Comparison of ENCODE assay signal across 14 mouse cellular contexts in the genomic region with DNA sequence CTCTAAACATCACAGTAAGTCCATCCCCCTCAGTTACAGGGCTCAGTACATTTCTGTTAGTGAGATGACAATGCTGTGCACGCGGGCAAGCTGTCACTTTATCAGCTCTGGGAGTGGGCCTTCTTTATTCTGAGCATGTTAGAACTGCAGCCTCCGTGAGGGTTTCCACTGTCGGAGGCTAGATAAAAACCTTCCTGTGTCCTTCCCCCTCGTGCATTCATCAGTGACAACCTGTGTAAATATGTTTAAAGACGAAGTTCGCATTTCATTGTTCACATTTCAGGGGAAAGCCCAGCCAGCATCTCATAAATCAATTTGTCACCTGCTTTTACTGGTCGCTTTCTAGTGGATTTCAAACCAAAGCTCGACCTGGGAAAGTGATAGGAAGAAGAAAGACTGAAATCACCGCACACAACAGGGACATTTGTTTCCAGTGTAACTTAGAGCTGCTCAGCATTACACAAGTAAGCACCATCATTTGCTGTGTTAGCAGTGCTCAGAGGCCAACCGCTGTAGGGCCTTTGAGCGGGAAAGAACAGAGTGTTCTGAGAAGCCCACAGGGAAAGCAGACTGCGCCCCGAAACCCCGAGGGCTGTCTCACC. TPM values are rescaled to one million over a fixed set of nuclear protein-coding genes. Genes with fewer than 3 reads are reported as not detected.
A peak's percentile ranks its signal among the peaks of the same experiment; 100 is the strongest.
DNase-seq lines count a peak whose midpoint lies in the region; ATAC-seq lines count a peak whose summit lies in the region.
"Had no signal": no experiment of that assay in that cellular context is flagged by ENCODE, and none has a peak within 500 bp of the region (broad histone marks: within the 10 kb centered on the region; RNA-seq: fewer than 3 reads in every experiment).

No protein-coding gene starts in this region.

- peaks cover 28% of the 10 kb centered on the region for H3K4me1 ChIP-seq in kidney, embryonic 15.5 days
- peaks cover 46% of the 10 kb centered on the region for H3K4me1 ChIP-seq in embryonic facial prominence, embryonic 10.5 days
- H3K4me1 ChIP-seq in hindbrain, embryonic 14.5 days (replicated peaks; ENCODE audit: control insufficient read depth, insufficient read depth, low read length) = peaks cover 24% of the 10 kb centered on the region
- H3K4me1 ChIP-seq in neural tube, embryonic 11.5 days (ENCODE audit: control insufficient read depth, insufficient read depth, low read length) = peaks cover 16% of the 10 kb centered on the region

- no peaks in the 10 kb centered on the region for H3K36me3 ChIP-seq in kidney, embryonic 15.5 days
- H3K36me3 ChIP-seq in embryonic facial prominence, embryonic 10.5 days (replicated peaks) = no peaks in the 10 kb centered on the region
- H3K36me3 ChIP-seq in hindbrain, embryonic 14.5 days (replicated peaks; ENCODE audit: control insufficient read depth, insufficient read depth) = no peaks in the 10 kb centered on the region
- no peaks in the 10 kb centered on the region for H3K36me3 ChIP-seq in neural tube, embryonic 11.5 days (ENCODE audit: control insufficient read depth, insufficient read depth, low read length)

- H3K4me3 ChIP-seq in kidney, embryonic 15.5 days (replicated peaks) = no peak overlapping the region
- no peak overlapping the region for H3K4me3 ChIP-seq in embryonic facial prominence, embryonic 10.5 days
- no peak overlapping the region for H3K4me3 ChIP-seq in hindbrain, embryonic 14.5 days (replicated peaks; ENCODE audit: low read length)
- H3K4me3 ChIP-seq in neural tube, embryonic 11.5 days (ENCODE audit: low read depth, low read length) = no peak overlapping the region

- intact Hi-C loops in heart, postnatal 25 days (cut with DNase I) = no loop called here

- no peaks in the 10 kb centered on the region for H3K9me3 ChIP-seq in kidney, embryonic 15.5 days (replicated peaks)
- no peaks in the 10 kb centered on the region for H3K9me3 ChIP-seq in embryonic facial prominence, embryonic 10.5 days
- no peaks in the 10 kb centered on the region for H3K9me3 ChIP-seq in hindbrain, embryonic 14.5 days (ENCODE audit: control insufficient read depth, low read length)
- no peaks in the 10 kb centered on the region for H3K9me3 ChIP-seq in neural tube, embryonic 11.5 days (ENCODE audit: control insufficient read depth, low read length)

- H3K9ac ChIP-seq in kidney, embryonic 15.5 days = no peak overlapping the region
- H3K9ac ChIP-seq in hindbrain, embryonic 14.5 days = no peak overlapping the region
- H3K9ac ChIP-seq in neural tube, embryonic 11.5 days (ENCODE audit: low read length) = no peak overlapping the region

- no peaks in the 10 kb centered on the region for H3K27me3 ChIP-seq in kidney, embryonic 15.5 days
- H3K27me3 ChIP-seq in embryonic facial prominence, embryonic 10.5 days (replicated peaks; ENCODE audit: low read depth, poor library complexity, severe bottlenecking) = no peaks in the 10 kb centered on the region
- no peaks in the 10 kb centered on the region for H3K27me3 ChIP-seq in hindbrain, embryonic 14.5 days (ENCODE audit: control insufficient read depth, insufficient read depth, low read length)
- H3K27me3 ChIP-seq in neural tube, embryonic 11.5 days (ENCODE audit: control insufficient read depth, insufficient read depth, low read length) = no peaks in the 10 kb centered on the region

- DNase-seq in kidney, adult 8-10 months = no peak
- DNase-seq in embryonic facial prominence, embryonic 10.5 days (ENCODE audit: low spot score) = peak; percentile 31
- DNase-seq in hindbrain, embryonic 14.5 days (ENCODE audit: low spot score) = peak; percentile 42
- peak; percentile 48 for DNase-seq in neural tube, embryonic 11.5 days (ENCODE audit: low spot score)
- DNase-seq in spleen, adult 12 weeks (ENCODE audit: low spot score) = no peak
- DNase-seq in heart, postnatal 25 days (ENCODE audit: low spot score) = no peak
- no peak for DNase-seq in spleen, postnatal 36 days (ENCODE audit: low spot score in 2 of 2)
- DNase-seq: adrenal gland, adult 8-10 months; cerebellum, adult 11-12 months; gastrocnemius, postnatal 25 days; heart, postnatal 14 days; spleen, adult 18-20 months had no signal

- H3K4me2 ChIP-seq in kidney, embryonic 15.5 days = no peak overlapping the region
- H3K4me2 ChIP-seq in hindbrain, embryonic 14.5 days (replicated peaks) = 0 out of 2 replicates have a peak overlapping the region, but pooled peaks have one; percentile 15
- no peak overlapping the region; the same call in 1 of the 2 replicates for H3K4me2 ChIP-seq in neural tube, embryonic 11.5 days (ENCODE audit: low read depth)

- WGBS in kidney, embryonic 15.5 days = 26% methylated on average over 15 of the region's 15 CpGs
- WGBS in embryonic facial prominence, embryonic 10.5 days = 69% methylated on average over 15 of the region's 15 CpGs
- WGBS in hindbrain, embryonic 14.5 days = 23% methylated on average over 15 of the region's 15 CpGs
- 19% methylated on average over 15 of the region's 15 CpGs for WGBS in neural tube, embryonic 11.5 days

- no peak for ATAC-seq in kidney, embryonic 15.5 days (replicated peaks; ENCODE audit: low FRiP score)
- ATAC-seq in hindbrain, embryonic 14.5 days (ENCODE audit: low FRiP score) = peak; percentile 53; the same call in 1 of the 2 replicates
- ATAC-seq in neural tube, embryonic 11.5 days (ENCODE audit: insufficient read depth, low FRiP score, low TSS enrichment) = peak; percentile 45
- ATAC-seq: lung, postnatal 0 days had no signal

- peak overlapping the region; percentile 52; the same call in 1 of the 2 replicates for H3K27ac ChIP-seq in kidney, embryonic 15.5 days
- peak overlapping the region; percentile 65 for H3K27ac ChIP-seq in embryonic facial prominence, embryonic 10.5 days (replicated peaks)
- H3K27ac ChIP-seq in hindbrain, embryonic 14.5 days = peak overlapping the region; percentile 10
- H3K27ac ChIP-seq in neural tube, embryonic 11.5 days (ENCODE audit: low read depth, low read length) = no peak overlapping the region

RNA-seq across cellular contexts. Expression of gene Cox10, which starts 55.8 kb away (rescaled TPM):
- polyA plus RNA-seq in kidney, embryonic 15.5 days (2015; fragmentation: Nextera tagmentation; extraction: Ambion mirVana) = 27.2 and 28.7 TPM in 2 replicates
- 30.9 and 31.2 TPM in 2 replicates for polyA plus RNA-seq in embryonic facial prominence, embryonic 10.5 days (2016; fragmentation: Nextera tagmentation; extraction: Ambion mirVana)
- polyA plus RNA-seq in hindbrain, embryonic 14.5 days (2014; fragmentation: Nextera tagmentation; extraction: Ambion mirVana) = 27.9 and 30.0 TPM in 2 replicates
- polyA plus RNA-seq in neural tube, embryonic 11.5 days (2014; fragmentation: Nextera tagmentation; extraction: Ambion mirVana) = 25.9 and 29.4 TPM in 2 replicates
- total RNA-seq in heart, postnatal 25 days (2021) = 10 to 100 TPM; 71.3 to 75.1 TPM

Comparison
In these comparisons a context has a peak if more than half of its experiments do, and no peak if none do; other contexts are left out.
1. DNase-seq: peak in embryonic facial prominence, embryonic 10.5 days (single experiment), hindbrain, embryonic 14.5 days (single experiment) and neural tube, embryonic 11.5 days (single experiment); none in kidney, adult 8-10 months (0 of 2), spleen, adult 12 weeks (single experiment), heart, postnatal 25 days (single experiment) and spleen, postnatal 36 days (0 of 2).